Mouse (Mus musculus) liver, postnatal 0 days (tissue): ENCODE results near the gene Rpl31. TPM values are rescaled to one million over a fixed set of nuclear protein-coding genes. Genes with fewer than 3 reads are reported as not detected.

Experiments used
- ATAC-seq: fragments of 200-750 bp; cut with Nextera tagmentation; 2 replicates; pipeline ENCODE4 v1.8.0; 2017; ENCODE audit warnings: mild to moderate bottlenecking, moderate library complexity
- DNase-seq: peaks from one replicate; pipeline ENCODE4 v3.0.0-alpha.2; 2016
- H3K27ac ChIP-seq: fragments of 300-500 bp; sonication (generic); 2 replicates; pipeline ENCODE4 v1.5.1; 2014; ENCODE audit warnings: antibody characterized with exemption, moderate library complexity, mild to moderate bottlenecking, low read depth
- H3K27me3 ChIP-seq: fragments of 300-500 bp; sonication (generic); 2 replicates; pipeline ENCODE4 v1.6.1; 2014; ENCODE audit warnings: low read length, control low read depth, mixed read lengths; ENCODE audit not compliant: insufficient read depth
- H3K36me3 ChIP-seq: fragments of 300-500 bp; sonication (generic); replicated peaks from 2 replicates; pipeline ENCODE4 v1.6.1; 2014; ENCODE audit warnings: mild to moderate bottlenecking, control low read depth, low read length, moderate library complexity, mixed read lengths; ENCODE audit not compliant: insufficient read depth
- H3K4me1 ChIP-seq: fragments of 300-500 bp; sonication (generic); 2 replicates; pipeline ENCODE4 v1.6.1; 2014; ENCODE audit warnings: antibody characterized with exemption, mild to moderate bottlenecking, control low read depth; ENCODE audit not compliant: insufficient read depth
- H3K4me2 ChIP-seq: fragments of 300-500 bp; sonication (generic); 2 replicates; pipeline ENCODE4 v1.6.1; 2014; ENCODE audit warnings: low read depth, mild to moderate bottlenecking, low read length, moderate library complexity, mixed read lengths
- H3K4me3 ChIP-seq: fragments of 300-500 bp; sonication (generic); 2 replicates; pipeline ENCODE4 v1.5.1; 2014; ENCODE audit warnings: low read depth, low read length
- H3K9ac ChIP-seq: fragments of 300-500 bp; sonication (generic); replicated peaks from 2 replicates; pipeline ENCODE4 v1.6.1; 2014; ENCODE audit warnings: mild to moderate bottlenecking, moderate library complexity
- H3K9me3 ChIP-seq: fragments of 300-500 bp; sonication (generic); 2 replicates; pipeline ENCODE4 v1.6.1; 2016; ENCODE audit warnings: mild to moderate bottlenecking, control low read depth, low read length, mixed read lengths
- CTCF ChIP-seq: sonication (generic); IDR thresholded peaks from 2 replicates; pipeline ENCODE4 v1.5.1; 2016; ENCODE audit warnings: antibody characterized with exemption, low read depth
- EP300 ChIP-seq: IDR thresholded peaks from 2 replicates; pipeline ENCODE4 v1.6.1; 2016; ENCODE audit warnings: antibody characterized with exemption, low read depth, mild to moderate bottlenecking
- WGBS: fragments of 180-500 bp; shearing (Covaris S2); extraction: QIAGEN DNeasy Blood & Tissue Kit; methylation state at CpG from one replicate; pipeline ENCODE4 v1.1.7; 2014; ENCODE audit not compliant: insufficient replicate concordance; 5-methylcytosine and 5-hydroxymethylcytosine counted together
- polyA plus RNA-seq: library from polyadenylated mRNA; unstranded; fragments of >200 nt; fragmentation: Nextera tagmentation; extraction: Ambion mirVana; gene quantifications from 2 replicates; pipeline ENCODE4 v1.2.1, GENCODE M21; 2015

Rpl31 gene
- polyA plus RNA-seq, 1 experiment from 2014 or later, result 306 TPM

DNA sequence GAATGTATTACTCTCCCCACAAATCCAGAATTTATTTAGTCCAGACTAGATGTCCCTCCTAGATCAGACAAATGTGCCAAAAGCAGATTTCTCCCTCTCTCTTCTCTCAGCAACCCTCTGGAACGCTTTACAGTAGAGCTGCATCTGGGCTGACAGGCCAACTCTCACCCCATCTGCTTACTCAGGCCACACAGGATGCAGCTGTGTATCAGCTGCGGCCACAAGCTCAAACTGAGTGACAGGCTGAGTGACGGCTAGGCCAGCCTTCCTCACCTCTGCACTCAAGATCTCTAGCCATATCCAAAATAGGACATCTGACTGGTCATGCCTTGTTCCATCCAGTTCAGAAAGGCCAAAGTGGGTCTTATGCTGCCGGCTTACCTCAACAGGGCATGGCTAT is 28.7 kb downstream of the Rpl31 start:
- ATAC-seq, result peak; percentile 52
- Histone ChIP-seq H3K36me3 (peaks cover 72% of the 10 kb centered on the region), H3K4me1 (peaks cover 5% of the 10 kb centered on the region; the same call in 1 of the 2 replicates), H3K9me3 (peaks cover 4% of the 10 kb centered on the region), H3K27me3 (no peaks in the 10 kb centered on the region), H3K9ac (no peak overlapping the region), H3K4me2 (no peak overlapping the region), H3K4me3 (no peak overlapping the region), H3K27ac (no peak overlapping the region)
- WGBS, result 39% methylated on average over 4 of the region's 4 CpGs
- TF ChIP-seq EP300, result 0 out of 2 replicates have a peak, but pooled peaks have one; percentile 23
- TF ChIP-seq CTCF, result no peak
- DNase-seq, result no peak

DNA sequence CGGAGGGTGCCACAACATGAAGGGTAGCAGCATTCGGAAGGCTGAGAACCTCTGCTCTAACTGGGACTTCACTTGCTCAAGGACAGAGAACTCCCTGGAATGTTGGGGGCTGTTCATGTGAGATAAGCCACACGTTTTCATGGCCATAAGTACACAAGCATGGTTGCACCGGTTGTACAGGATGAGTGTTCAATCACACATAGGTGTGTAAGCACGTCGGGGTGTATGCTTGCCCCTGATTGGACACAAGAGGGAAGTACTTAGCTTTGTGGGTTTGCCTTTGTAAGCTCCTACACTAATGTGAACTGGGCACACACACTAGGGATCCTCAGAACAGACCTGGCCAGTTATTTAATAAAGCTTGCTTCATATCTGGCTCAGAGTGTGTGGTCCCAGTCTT is 30.6 kb downstream of the Rpl31 start:
- H3K9ac ChIP-seq, result no peak overlapping the region
- DNase-seq (no peak), ATAC-seq (no peak)
- no peak overlapping the region for H3K4me3 ChIP-seq
- 71% methylated on average over 6 of the region's 6 CpGs for WGBS
- TF ChIP-seq EP300 (no peak), CTCF (no peak)
- H3K27ac ChIP-seq, result no peak overlapping the region
- H3K27me3 ChIP-seq, result no peaks in the 10 kb centered on the region
- no peak overlapping the region for H3K4me2 ChIP-seq
- H3K36me3 ChIP-seq, result peaks cover 73% of the 10 kb centered on the region
- H3K9me3 ChIP-seq, result peaks cover 4% of the 10 kb centered on the region
- H3K4me1 ChIP-seq, result peaks cover 3% of the 10 kb centered on the region; the same call in 1 of the 2 replicates

DNA sequence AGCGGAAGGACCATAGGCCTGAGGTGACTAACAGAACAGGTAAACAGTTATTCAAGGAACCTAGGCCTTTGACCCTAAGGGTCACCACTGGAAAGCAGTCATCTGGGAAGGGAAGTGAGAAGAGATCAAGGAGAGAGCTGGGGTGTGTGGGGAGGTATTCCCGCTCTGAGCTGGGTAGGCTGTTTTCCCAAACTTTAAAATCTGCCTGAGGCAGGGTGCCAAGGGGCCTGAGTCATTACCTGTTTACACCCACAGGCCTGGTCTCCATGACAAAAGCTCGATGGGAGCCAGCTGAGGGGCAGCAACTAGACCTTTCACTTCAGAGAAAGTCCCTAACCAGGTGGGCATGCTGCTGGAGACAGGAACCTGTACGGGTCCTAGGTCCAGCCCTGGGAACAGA is 31.6 kb downstream of the Rpl31 start:
- Histone ChIP-seq H3K9me3 (peaks cover 4% of the 10 kb centered on the region), H3K9ac (no peak overlapping the region), H3K4me3 (no peak overlapping the region), H3K36me3 (peaks cover 74% of the 10 kb centered on the region), H3K27me3 (no peaks in the 10 kb centered on the region), H3K4me2 (no peak overlapping the region), H3K4me1 (no peaks in the 10 kb centered on the region), H3K27ac (no peak overlapping the region)
- DNase-seq, result no peak
- 0 out of 2 replicates have a peak, but pooled peaks have one; percentile 9 for ATAC-seq
- TF ChIP-seq EP300 (no peak), CTCF (no peak)
- WGBS, result 82% methylated on average over 4 of the region's 4 CpGs

GRCm38 (mm10) chr1:39400173-39400572 is 32.5 kb downstream of the Rpl31 start:
- H3K36me3 ChIP-seq, result peaks cover 75% of the 10 kb centered on the region

GRCm38 (mm10) chr1:39407108-39407507 is 39.5 kb downstream of the Rpl31 start:
- no peak overlapping the region for H3K4me3 ChIP-seq
- WGBS, result 71% methylated on average over 4 of the region's 4 CpGs
- no peak overlapping the region for H3K4me2 ChIP-seq
- H3K27ac ChIP-seq, result no peak overlapping the region
- no peaks in the 10 kb centered on the region for H3K9me3 ChIP-seq
- no peak for DNase-seq
- no peaks in the 10 kb centered on the region for H3K27me3 ChIP-seq
- ATAC-seq, result peak; percentile 42; the same call in 1 of the 2 replicates
- H3K36me3 ChIP-seq, result peaks cover 36% of the 10 kb centered on the region
- H3K9ac ChIP-seq, result no peak overlapping the region
- peaks cover 18% of the 10 kb centered on the region for H3K4me1 ChIP-seq
- TF ChIP-seq EP300 (no peak), CTCF (peak; percentile 46)

More at GRCm38 (mm10) chr1:39400173-39400572, 32.5 kb downstream of the Rpl31 start:
- no peak for TF ChIP-seq EP300
- no peak for TF ChIP-seq CTCF
- H3K4me2 ChIP-seq, result no peak overlapping the region
- no peak overlapping the region for H3K4me3 ChIP-seq
- no peaks in the 10 kb centered on the region for H3K27me3 ChIP-seq
- peaks cover 4% of the 10 kb centered on the region for H3K9me3 ChIP-seq
- no peak overlapping the region for H3K9ac ChIP-seq
- DNase-seq (no peak), ATAC-seq (no peak)
- H3K27ac ChIP-seq, result no peak overlapping the region
- 78% methylated on average over 3 of the region's 3 CpGs for WGBS
- no peaks in the 10 kb centered on the region for H3K4me1 ChIP-seq

DNA sequence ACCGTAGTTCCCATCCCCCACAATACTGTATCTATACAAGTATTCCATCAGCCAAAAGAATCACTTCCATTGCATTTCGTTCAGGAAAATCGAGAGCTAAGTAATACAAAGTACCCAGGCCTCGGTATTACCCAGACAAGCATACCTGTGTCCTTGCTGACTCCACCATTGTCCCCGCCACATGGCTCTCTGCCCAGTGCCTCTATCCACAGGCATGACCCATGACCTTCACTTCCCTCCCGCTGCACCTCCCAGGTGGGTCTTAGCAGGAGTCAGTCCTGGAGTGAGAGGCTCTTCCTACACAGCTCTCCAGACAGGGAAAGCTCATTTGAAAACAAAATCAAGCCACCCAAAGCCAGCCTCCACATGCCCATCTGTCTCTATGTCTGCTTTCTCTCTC is 40.5 kb downstream of the Rpl31 start:
- Histone ChIP-seq H3K9ac (0 out of 2 replicates have a peak overlapping the region, but pooled peaks have one; percentile 6), H3K4me3 (no peak overlapping the region), H3K9me3 (no peaks in the 10 kb centered on the region), H3K27me3 (no peaks in the 10 kb centered on the region), H3K27ac (peak overlapping the region; percentile 53), H3K36me3 (peaks cover 30% of the 10 kb centered on the region), H3K4me1 (peaks cover 18% of the 10 kb centered on the region), H3K4me2 (peak overlapping the region; percentile 34)
- TF ChIP-seq CTCF, result no peak
- TF ChIP-seq EP300, result no peak
- peak; percentile 59 for DNase-seq
- peak; percentile 70 for ATAC-seq
- 67% methylated on average over 6 of the region's 6 CpGs for WGBS
